Mouse (Mus musculus): ENCODE measurements at regions not wholly inside any gene's neighbourhood (a gene's known extent, or its start where the extent isn't known, plus 50 kb on each side); places are given as distances from the start of the nearest gene placed in this dataset.
A peak's percentile ranks its signal among the peaks of the same experiment; 100 is the strongest.

- DNase-seq = peak; percentile 6
Measured at GRCm38 (mm10) chr15:54677660-54678059, 793.0 kb downstream of the Gm7489 start.

Data from retina, postnatal 1 day (tissue).